Mouse (Mus musculus): ENCODE results near the gene Teddm3. TPM values are rescaled to one million over a fixed set of nuclear protein-coding genes. Genes with fewer than 3 reads are reported as not detected.
A peak's percentile ranks its signal among the peaks of the same experiment; 100 is the strongest.
"Not testable (repeated sequence)": the region's sequence is repeated elsewhere in the genome, so short reads cannot be mapped to it uniquely, and the experiment has no call there.

The Teddm3 gene
- not detected in 3 replicates for total RNA-seq (2017)

DNA sequence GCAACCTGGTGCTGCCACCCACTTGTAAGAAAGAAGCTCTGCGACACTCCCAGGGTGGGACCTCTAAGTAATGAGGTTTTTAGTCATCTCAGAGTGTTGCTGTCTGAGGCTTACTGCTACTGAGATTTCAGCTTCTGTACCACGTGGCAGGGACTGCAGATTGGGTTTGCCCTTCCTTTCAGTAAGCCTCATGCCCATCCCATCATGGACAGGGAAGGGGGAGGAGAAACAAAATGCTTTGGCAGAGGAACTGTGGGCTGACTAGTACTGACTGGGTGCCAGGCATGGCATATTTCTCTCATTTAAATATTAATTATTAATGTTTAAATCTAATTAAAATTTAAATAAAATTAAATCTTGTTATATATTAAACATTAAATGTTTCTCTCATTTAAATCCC is at the start of gene Teddm3:
Gene Teddm3 (minus strand): TSS at position 101 of the 400 bp plus-strand sequence.
- not testable (repeated sequence) for ATAC-seq (replicated peaks; ENCODE audit: insufficient number of reproducible peaks, low FRiP score, low TSS enrichment, poor library complexity, severe bottlenecking)

DNA sequence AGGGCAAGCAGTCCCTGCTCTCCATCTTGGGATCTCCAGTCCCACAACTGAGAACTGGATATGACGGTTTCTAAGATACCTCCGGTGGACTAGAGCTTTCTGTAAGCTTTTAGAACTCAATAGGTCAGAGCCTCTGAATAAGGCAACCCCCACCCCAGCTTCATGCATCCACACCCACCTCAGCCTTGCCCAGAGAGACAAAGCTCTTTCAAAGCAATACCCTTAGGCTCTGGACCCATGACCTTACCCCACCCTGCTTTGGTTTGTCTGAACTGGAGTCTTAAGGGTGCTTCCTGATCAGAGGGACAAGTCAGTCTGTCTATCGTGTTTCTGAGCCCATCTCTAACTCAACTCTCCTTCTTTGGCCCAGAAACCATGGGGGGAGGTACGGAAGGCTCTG is 48.9 kb upstream of the Teddm3 start:
- no peak for ATAC-seq (replicated peaks; ENCODE audit: insufficient number of reproducible peaks, low FRiP score, low TSS enrichment, poor library complexity, severe bottlenecking)

DNA sequence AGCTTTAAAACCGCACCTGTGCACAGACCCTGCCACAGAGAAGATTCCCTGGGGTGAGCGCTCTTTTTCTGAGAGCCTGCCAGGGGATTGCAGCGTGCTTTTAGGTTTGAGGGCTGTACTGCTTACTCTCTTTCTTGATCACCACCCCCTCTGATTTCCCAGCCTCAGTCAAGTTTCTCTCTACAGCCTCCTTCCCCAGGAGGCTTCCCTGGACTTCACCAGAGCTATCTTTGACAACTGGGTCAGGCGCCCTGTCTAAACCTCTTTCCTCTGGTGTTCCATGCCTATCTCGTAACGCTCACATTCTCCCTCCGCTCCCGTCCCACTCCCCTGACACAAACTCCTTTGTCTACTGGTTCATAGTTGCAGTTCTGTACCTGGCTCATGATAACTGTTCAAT is 45.6 kb upstream of the Teddm3 start:
- ATAC-seq (replicated peaks; ENCODE audit: insufficient number of reproducible peaks, low FRiP score, low TSS enrichment, poor library complexity, severe bottlenecking), result no peak

DNA sequence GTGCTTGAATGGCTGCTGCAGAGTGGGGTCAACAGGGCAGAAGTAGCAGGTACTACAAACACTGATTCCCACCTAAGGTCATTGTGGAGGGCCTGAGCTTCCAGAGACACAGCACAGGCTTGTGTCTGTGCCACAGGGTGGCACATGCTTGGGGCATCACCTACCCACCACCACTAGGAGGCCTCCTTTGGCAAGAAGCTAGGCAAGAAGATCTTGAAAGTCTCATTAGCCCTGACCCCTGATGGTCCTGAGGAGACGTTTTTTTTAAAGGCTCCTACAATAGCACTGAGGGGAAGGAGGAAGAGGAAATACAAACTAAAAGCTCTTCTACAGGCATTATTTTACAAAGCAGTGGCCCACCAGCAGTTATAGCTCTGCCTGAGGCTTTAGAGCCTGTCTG is 44.7 kb upstream of the Teddm3 start:
- no peak for ATAC-seq (replicated peaks; ENCODE audit: insufficient number of reproducible peaks, low FRiP score, low TSS enrichment, poor library complexity, severe bottlenecking)

DNA sequence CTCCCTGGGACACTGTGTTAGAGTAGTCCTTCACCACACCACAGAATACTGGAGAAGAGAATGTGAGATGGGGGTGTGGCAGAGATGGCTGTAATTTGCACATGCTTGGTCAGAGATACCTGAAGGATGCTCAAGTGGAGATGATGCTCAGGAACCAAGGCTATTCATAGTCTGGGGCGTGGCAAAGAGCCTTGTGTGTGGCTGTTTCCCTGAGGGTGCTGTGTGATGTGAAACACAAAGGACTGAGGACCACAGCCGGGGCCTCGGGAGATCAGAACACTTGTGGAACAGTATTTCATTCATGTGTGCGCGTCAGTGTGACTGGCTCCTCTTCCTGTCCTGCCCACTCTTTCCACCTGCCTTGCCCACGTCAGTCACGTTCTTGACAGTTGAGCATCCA is 44.2 kb upstream of the Teddm3 start:
- no peak for ATAC-seq (replicated peaks; ENCODE audit: insufficient number of reproducible peaks, low FRiP score, low TSS enrichment, poor library complexity, severe bottlenecking)

DNA sequence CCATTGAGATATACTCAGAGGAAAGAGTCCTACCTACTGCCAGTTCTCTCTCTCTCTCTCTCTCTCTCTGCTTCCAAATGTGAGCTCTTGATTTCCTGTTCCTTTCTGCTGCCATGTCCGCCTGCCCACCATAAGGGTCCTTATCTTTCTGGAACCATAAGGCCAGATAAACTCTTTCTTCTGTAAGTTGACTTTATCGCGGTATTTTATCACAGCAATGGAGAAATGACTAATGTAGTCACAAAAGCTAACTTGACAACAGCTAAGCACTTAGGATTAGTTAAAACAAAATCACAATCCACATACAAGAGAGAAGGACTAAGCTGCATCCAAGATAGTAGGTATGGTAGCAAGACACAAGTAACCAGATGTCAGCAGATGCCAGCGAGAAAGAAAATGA is 43.7 kb upstream of the Teddm3 start:
- no peak for ATAC-seq (replicated peaks; ENCODE audit: insufficient number of reproducible peaks, low FRiP score, low TSS enrichment, poor library complexity, severe bottlenecking)

DNA sequence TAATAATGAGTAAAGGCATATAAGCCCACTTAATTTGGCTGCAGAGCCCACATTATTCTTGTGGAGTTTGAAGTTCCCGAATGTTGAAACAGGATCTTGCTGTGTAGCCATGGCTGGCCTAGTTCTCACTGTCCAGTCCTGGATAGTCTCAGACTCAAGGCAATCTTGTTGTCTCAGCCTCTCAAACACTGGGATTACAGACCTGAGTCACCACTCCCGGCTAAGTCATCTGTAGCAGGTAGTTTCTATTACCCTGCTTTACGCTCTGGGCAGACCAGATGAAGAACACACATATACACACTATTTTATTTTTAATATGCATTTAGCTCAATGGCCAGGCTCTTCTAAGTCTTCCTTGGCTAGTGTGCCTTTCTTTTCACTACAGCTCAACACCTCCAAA is 42.8 kb upstream of the Teddm3 start:
- no peak for ATAC-seq (replicated peaks; ENCODE audit: insufficient number of reproducible peaks, low FRiP score, low TSS enrichment, poor library complexity, severe bottlenecking)

DNA sequence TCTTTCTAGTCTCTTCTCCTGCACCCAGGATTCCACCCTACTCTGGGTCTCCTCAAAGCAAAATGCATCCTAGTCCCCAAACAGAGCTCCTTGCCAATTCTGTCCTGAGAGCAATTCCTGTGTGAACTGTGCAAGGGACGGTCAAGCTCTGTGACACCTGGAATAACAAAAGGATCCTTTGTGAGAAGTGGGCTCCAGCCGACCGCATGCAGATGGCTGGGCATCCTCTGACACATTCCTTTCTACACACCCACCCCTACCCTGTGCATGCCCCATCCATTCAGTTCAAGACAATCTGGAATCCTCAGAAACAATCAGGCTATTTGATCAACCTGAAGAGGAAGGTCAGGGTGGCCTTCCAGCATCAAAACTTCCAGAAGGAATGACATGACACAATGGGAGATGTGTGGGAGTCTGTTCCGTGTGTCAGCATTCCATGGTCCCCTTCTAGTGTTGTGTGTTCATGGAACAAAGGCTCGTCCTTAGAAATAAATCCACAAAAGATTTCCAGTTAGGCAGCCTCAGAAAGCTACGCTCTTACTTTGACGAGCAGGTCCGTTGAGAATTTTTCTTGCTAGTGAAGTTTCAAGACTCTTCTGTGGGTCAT is 41.6 kb upstream of the Teddm3 start:
- no peak for ATAC-seq (replicated peaks; ENCODE audit: insufficient number of reproducible peaks, low FRiP score, low TSS enrichment, poor library complexity, severe bottlenecking)

DNA sequence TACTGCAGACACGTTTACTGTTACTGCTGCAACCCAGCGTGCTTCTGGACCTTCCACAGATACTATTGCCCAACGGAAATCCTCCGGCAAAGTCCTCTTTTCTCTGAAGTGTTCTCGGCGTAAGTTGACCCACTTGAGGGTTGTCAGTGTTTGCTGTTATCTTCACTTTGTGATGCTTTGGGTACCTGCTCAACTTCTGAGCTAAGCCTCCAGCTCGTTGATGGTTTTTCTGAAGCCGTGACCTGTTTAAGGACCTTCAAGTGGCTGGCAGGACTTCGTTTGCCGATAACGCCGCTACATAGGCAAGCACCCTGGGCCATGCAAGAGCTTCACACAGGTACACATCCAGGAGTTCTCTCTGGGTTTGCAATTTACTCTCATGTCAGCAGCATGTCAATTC is 40.4 kb upstream of the Teddm3 start:
- no peak for ATAC-seq (replicated peaks; ENCODE audit: insufficient number of reproducible peaks, low FRiP score, low TSS enrichment, poor library complexity, severe bottlenecking)

DNA sequence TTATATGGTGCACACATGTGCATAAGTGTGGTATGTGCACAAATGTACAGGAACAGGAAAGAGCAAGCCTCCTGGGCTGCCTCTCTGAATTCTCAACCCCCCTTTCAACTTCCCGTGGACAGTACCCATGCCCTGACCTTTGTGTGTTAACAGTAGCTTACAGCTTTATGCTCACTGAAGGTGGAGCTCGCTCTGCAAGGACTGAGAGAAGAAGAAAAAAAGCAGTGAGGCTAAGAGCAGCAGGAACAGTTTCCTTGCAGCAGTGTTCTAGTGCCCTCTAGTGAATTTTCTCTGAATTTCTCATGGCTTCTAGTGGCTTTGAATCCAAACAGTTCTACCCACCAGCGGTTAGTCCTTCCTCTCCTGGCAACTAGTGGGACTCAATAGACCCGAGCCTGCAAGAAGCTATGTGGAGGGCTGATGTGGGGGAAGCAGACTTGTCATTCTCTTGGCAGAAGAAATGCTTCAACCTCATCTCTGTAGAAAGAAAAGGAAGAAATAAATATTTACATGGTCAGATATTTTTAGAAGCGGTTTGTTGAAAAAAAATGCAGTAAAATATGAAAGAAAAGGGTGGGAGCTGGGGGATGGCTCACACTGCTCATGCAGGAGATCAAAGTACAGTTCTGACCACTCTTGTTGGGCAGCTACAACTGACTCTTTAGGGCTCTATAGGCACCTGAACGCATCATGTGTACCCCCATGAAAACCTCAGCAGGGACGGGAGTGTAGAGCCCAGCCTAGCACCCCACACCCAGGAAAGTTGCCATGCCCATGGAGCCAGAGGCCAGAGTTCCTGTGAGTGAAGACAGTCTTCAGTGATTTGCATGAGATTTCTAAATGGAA is 38.9 kb upstream of the Teddm3 start:
- ATAC-seq (replicated peaks; ENCODE audit: insufficient number of reproducible peaks, low FRiP score, low TSS enrichment, poor library complexity, severe bottlenecking), result no peak

DNA sequence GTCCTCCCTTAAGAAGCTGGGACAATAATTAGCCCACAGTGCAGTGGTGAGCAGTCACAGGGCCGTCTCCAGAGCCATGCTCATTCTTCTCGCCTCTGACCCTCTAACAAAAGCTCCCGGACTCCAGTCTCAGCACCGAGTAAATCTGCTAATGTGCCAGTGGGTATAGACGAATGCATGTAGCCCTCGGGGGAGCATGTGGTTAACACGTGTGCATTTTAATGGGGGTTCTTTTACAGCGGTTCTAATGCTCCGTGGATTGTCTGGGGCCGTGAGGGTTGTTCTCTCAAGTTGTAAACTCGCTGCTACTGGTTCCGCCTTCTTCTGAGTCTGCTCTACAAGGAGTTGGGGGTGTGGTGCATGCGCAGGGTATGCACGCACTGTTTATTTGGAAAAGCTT is 37.8 kb upstream of the Teddm3 start:
- no peak for ATAC-seq (replicated peaks; ENCODE audit: insufficient number of reproducible peaks, low FRiP score, low TSS enrichment, poor library complexity, severe bottlenecking)

DNA sequence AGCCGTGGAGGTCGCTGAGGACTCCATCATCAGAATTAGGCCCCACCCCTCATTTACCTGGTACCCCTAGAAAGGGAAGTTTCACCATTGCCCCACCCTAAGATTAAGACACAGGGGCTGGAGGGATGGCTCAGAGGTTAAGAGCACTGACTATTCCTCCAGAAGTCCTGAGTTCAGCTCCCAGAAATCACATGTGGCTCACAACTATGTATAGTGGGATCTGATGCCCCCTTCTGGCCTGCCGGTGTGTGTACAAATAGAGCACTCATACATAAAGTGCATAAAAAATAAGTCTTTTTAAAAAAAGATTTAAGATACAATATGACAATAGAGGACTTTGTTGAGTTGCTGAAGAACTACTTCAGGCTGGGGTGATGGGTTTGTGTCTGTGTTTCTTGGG is 34.5 kb upstream of the Teddm3 start:
- ATAC-seq (replicated peaks; ENCODE audit: insufficient number of reproducible peaks, low FRiP score, low TSS enrichment, poor library complexity, severe bottlenecking), result no peak

DNA sequence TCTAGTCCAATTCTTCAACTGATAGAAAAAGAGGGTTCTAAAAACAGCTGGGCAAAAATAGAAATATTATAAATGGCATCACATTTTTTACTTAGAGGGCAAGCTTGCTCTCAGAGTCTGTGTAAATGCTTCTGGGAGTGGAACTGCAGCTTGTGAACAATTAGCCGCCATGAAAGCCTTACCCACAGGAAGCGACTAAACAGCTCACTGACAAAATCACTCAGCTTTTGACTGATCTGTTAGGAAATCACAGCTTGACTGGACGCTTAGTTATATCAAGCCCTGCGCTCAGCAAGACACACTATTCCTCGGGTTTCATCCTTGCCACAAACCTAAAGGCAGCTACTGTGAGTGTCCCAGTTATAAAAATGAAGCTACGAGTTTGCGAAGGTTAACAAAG is 33.8 kb upstream of the Teddm3 start:
- ATAC-seq (replicated peaks; ENCODE audit: insufficient number of reproducible peaks, low FRiP score, low TSS enrichment, poor library complexity, severe bottlenecking), result no peak

DNA sequence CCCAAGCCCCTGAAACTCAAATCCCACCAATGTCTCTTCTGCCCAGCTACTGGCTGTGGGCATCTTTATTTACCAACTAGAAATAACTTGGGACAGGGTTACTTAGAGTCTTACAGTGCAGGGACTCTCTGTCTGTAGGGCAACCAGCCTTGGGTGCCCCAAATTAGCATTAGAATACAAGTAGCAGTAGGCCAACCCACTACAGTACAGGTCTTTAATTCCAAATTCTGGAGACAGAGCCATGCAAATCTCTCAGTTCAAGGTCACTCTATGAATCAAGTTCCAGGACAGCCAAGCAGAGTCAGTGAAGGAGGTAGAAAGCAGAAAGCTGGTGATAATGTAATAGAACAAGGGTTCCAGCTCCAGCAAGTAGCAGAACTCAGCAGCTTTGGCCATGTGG is 30.9 kb upstream of the Teddm3 start:
- no peak for ATAC-seq (replicated peaks; ENCODE audit: insufficient number of reproducible peaks, low FRiP score, low TSS enrichment, poor library complexity, severe bottlenecking)

DNA sequence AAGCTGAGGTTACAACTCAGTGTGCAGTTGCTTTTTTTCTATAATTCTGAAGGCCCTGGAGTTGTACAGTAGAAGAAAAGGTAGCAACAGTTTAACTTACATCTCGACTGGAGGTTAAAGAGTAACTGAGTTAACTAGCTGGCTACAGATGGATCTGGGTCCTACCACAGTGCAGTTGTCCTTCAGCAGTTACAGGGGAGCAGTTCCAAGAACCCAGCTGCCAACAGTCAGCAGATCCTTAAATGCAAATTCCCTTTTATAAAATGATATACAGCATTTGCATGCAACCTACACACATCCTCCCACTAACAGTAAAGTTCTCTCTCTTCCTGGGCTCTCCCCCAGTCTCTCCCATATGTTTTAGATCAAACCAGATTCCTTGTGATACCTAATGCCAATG is 28.3 kb upstream of the Teddm3 start:
- ATAC-seq (replicated peaks; ENCODE audit: insufficient number of reproducible peaks, low FRiP score, low TSS enrichment, poor library complexity, severe bottlenecking), result no peak

DNA sequence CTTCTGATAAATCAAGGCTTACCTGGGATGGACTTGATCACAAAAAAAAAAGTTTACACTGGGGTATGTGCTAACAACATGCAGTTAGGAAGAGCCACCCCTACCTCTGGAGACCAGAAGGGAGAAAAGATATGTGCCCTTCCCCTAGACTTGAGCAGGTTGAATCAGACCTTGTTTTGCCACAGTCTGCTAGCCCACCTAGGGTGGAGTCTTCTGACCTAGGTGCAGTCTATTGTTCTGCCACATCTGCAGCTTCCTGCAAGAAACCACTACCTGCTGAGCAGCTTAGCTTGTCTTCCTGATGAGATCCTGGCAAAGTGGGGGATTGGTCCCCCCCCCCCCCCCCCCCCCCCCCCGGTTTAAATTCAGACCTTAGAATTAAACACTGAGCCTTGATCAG is 21.4 kb upstream of the Teddm3 start:
- ATAC-seq (replicated peaks; ENCODE audit: insufficient number of reproducible peaks, low FRiP score, low TSS enrichment, poor library complexity, severe bottlenecking), result no peak

DNA sequence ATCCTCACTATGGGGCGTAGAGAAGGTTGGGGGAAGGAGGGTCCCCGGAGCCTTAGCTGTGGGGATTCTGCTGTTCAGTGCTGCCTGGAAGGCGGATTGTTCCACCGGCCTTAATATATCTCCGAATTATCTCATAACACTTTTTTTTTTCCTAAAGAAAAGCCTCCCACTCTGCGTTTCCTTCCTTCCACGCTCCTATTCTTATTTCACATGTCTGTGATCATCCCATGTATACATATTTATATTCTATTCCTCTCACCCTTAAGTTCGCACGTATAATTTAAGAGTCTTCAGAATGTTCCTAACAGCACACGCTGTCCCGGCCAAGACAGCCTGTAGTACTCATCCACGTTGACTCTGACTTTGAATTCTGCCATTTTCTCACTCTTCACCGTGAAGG is 14.9 kb upstream of the Teddm3 start:
- ATAC-seq (replicated peaks; ENCODE audit: insufficient number of reproducible peaks, low FRiP score, low TSS enrichment, poor library complexity, severe bottlenecking), result no peak

DNA sequence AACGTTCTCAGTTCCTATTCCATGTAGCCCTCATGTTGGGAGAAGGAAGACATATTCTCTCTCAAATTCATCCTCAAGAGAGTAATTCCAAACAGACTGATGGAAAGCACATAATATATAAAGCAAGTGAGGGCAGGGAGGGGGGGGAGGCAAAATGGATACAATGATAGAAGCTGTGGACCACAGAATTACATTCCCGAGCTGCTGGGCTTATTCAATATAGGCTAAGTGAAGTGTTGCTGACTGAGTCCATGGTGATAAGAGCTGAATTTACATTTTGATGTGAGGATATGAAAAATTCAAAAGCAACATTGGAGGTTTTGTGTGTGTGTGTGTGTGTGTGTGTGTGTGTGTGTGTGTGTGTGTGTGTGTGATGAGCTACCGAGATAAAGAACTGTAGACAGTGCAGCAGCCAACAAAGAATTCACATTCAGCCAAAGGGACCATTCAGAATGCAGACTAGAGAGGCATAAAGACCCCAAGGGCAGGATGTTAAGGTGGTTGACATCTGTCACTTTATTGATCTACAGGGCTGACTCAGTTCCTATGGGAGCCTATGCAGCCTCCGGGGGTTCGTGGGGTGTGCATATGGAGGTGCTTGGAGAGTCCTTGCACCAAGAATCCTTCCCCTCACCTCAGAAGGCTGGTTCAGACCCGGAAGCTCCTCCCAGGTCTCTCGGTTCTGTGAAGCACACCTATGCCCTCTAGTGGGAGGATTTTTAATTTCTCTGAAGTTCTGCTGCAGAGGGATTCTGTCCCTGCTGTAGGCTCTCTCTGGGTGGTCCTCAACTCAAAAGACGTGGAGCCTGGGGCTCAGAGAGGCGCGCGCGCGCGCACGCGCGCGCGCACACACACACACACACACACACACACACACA is 11.8 kb upstream of the Teddm3 start:
- ATAC-seq (replicated peaks; ENCODE audit: insufficient number of reproducible peaks, low FRiP score, low TSS enrichment, poor library complexity, severe bottlenecking), result 0 out of 2 replicates have a peak, but pooled peaks have one; percentile 47

DNA sequence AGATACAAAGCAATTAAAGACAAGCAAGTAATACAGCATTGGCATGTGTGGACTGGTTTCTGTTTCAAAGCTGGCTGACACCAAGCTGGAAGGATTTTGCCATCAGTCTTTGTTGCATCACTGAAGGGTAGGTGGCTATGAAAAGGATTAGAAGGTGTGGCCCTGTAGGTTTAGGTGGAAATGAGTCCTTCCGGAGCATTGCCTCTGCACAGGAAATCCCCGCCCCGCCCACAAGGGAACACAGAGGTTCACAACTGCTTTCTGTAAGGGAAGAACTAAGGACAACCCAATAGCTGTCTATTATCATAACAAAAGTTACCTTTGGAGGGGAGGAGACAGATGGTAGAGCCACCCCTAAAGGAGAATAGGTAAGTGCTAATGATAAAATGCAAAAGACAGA is 9.6 kb upstream of the Teddm3 start:
- ATAC-seq (replicated peaks; ENCODE audit: insufficient number of reproducible peaks, low FRiP score, low TSS enrichment, poor library complexity, severe bottlenecking), result not testable (repeated sequence)

All from monocyte, adult 5-6 weeks (primary cell).